In genomic region chr4:46195781-46196487, GRCm38 (mm10) we compare ENCODE assay signal across 7 mouse cellular contexts. TPM values are rescaled to one million over a fixed set of nuclear protein-coding genes. Genes with fewer than 3 reads are reported as not detected.
DNase-seq lines count a peak whose midpoint lies in the region; ATAC-seq lines count a peak whose summit lies in the region.

Gene Xpa, minus strand, starts transcription at chr4:46196311.

- H3K27ac ChIP-seq in embryonic facial prominence, embryonic 12.5 days = peak within 1 kb of the TSS; percentile 90
- H3K27ac ChIP-seq in limb, embryonic 11.5 days (replicated peaks; ENCODE audit: low read depth, low read length) = peak within 1 kb of the TSS; percentile 81; the same call in 1 of the 2 replicates
- peak within 1 kb of the TSS; percentile 94 for H3K27ac ChIP-seq in midbrain, embryonic 14.5 days (replicated peaks; ENCODE audit: low read depth, low read length)

- H3K4me1 ChIP-seq in embryonic facial prominence, embryonic 12.5 days = peaks cover 12% of the 10 kb centered on the region; the same call in 1 of the 2 replicates
- peaks cover 2% of the 10 kb centered on the region; the same call in 1 of the 2 replicates for H3K4me1 ChIP-seq in limb, embryonic 11.5 days (ENCODE audit: control insufficient read depth, insufficient read depth, low read length)
- peaks cover 30% of the 10 kb centered on the region for H3K4me1 ChIP-seq in midbrain, embryonic 14.5 days (ENCODE audit: control insufficient read depth, insufficient read depth, low read length)

- WGBS in embryonic facial prominence, embryonic 12.5 days = under 1% methylated on average over 68 of the region's 70 CpGs
- under 1% methylated on average over 70 of the region's 70 CpGs for WGBS in limb, embryonic 11.5 days
- WGBS in midbrain, embryonic 14.5 days = under 1% methylated on average over 58 of the region's 70 CpGs

- H3K36me3 ChIP-seq in embryonic facial prominence, embryonic 12.5 days = 0 out of 2 replicates have a peak, but pooled peaks cover 4% of the 10 kb centered on the region
- no peaks in the 10 kb centered on the region for H3K36me3 ChIP-seq in limb, embryonic 11.5 days (ENCODE audit: control insufficient read depth, insufficient read depth, low read length)
- peaks cover 7% of the 10 kb centered on the region for H3K36me3 ChIP-seq in midbrain, embryonic 14.5 days (ENCODE audit: control insufficient read depth, insufficient read depth, low read length)

- peak within 1 kb of the TSS; percentile 94 for H3K9ac ChIP-seq in embryonic facial prominence, embryonic 12.5 days
- H3K9ac ChIP-seq in limb, embryonic 11.5 days (ENCODE audit: low read length) = peak within 1 kb of the TSS; percentile 87
- H3K9ac ChIP-seq in midbrain, embryonic 14.5 days (replicated peaks; ENCODE audit: low read length) = peak within 1 kb of the TSS; percentile 95

- ATAC-seq in embryonic facial prominence, embryonic 12.5 days (ENCODE audit: insufficient number of reproducible peaks, insufficient read depth, low FRiP score, low TSS enrichment) = peak; percentile 88
- peak; percentile 90 for ATAC-seq in limb, embryonic 11.5 days (ENCODE audit: insufficient number of reproducible peaks, low FRiP score, low TSS enrichment, low read depth)
- peak; percentile 94 for ATAC-seq in midbrain, embryonic 14.5 days (ENCODE audit: low FRiP score, low TSS enrichment)

- peak within 1 kb of the TSS; percentile 89 for H3K4me3 ChIP-seq in embryonic facial prominence, embryonic 12.5 days
- H3K4me3 ChIP-seq in limb, embryonic 11.5 days (ENCODE audit: low read depth, low read length) = peak within 1 kb of the TSS; percentile 92
- H3K4me3 ChIP-seq in midbrain, embryonic 14.5 days (replicated peaks; ENCODE audit: low read depth, low read length) = peak within 1 kb of the TSS; percentile 93

- peak; percentile 96 for DNase-seq in adrenal gland, postnatal 25 days
- DNase-seq in heart, adult 11 months = peak; percentile 100
- DNase-seq in kidney, adult 18-20 months = peak; percentile 94
- peak; percentile 96 for DNase-seq in limb, embryonic 11.5 days (ENCODE audit: low spot score)
- peak; percentile 99 for DNase-seq in midbrain, embryonic 14.5 days
- peak; percentile 85 to 89 for DNase-seq in spleen, adult 18-20 months

- H3K9me3 ChIP-seq in embryonic facial prominence, embryonic 12.5 days = no peaks in the 10 kb centered on the region
- no peaks in the 10 kb centered on the region for H3K9me3 ChIP-seq in limb, embryonic 11.5 days (ENCODE audit: control insufficient read depth, low read length)
- no peaks in the 10 kb centered on the region for H3K9me3 ChIP-seq in midbrain, embryonic 14.5 days (ENCODE audit: control insufficient read depth, low read length)

- H3K27me3 ChIP-seq in embryonic facial prominence, embryonic 12.5 days = 0 out of 2 replicates have a peak, but pooled peaks cover 8% of the 10 kb centered on the region
- no peaks in the 10 kb centered on the region for H3K27me3 ChIP-seq in limb, embryonic 11.5 days (ENCODE audit: control insufficient read depth, insufficient read depth, low read length)
- no peaks in the 10 kb centered on the region for H3K27me3 ChIP-seq in midbrain, embryonic 14.5 days (ENCODE audit: control insufficient read depth, insufficient read depth, low read length)

- peak within 1 kb of the TSS; percentile 64 for H3K4me2 ChIP-seq in embryonic facial prominence, embryonic 12.5 days (replicated peaks)
- peak within 1 kb of the TSS; percentile 80 for H3K4me2 ChIP-seq in limb, embryonic 11.5 days (ENCODE audit: low read depth, severe bottlenecking)
- H3K4me2 ChIP-seq in midbrain, embryonic 14.5 days (ENCODE audit: low read length) = peak within 1 kb of the TSS; percentile 82

RNA-seq across cellular contexts. Expression of gene Xpa, which starts in this region (rescaled TPM):
- 25.5 and 26.4 TPM in 2 replicates for total RNA-seq in adrenal gland, postnatal 25 days (2021)
- polyA plus RNA-seq in embryonic facial prominence, embryonic 12.5 days (2016; fragmentation: Nextera tagmentation; extraction: Ambion mirVana) = 29.4 and 30.0 TPM in 2 replicates
- polyA plus RNA-seq in limb, embryonic 11.5 days (2014; fragmentation: Nextera tagmentation; extraction: Ambion mirVana) = 26.1 and 27.3 TPM in 2 replicates
- 33.3 and 34.5 TPM in 2 replicates for polyA plus RNA-seq in midbrain, embryonic 14.5 days (2014; fragmentation: Nextera tagmentation; extraction: Ambion mirVana)

Comparison
In these comparisons a context has a peak if more than half of its experiments do, and no peak if none do; other contexts are left out.
1. Peak in every context shown above with its lines: DNase-seq, ATAC-seq, H3K4me3 ChIP-seq and H3K27ac ChIP-seq.